Mouse (Mus musculus): Measurements from ENCODE around the gene Ercc4.

Ercc4 gene

DNA sequence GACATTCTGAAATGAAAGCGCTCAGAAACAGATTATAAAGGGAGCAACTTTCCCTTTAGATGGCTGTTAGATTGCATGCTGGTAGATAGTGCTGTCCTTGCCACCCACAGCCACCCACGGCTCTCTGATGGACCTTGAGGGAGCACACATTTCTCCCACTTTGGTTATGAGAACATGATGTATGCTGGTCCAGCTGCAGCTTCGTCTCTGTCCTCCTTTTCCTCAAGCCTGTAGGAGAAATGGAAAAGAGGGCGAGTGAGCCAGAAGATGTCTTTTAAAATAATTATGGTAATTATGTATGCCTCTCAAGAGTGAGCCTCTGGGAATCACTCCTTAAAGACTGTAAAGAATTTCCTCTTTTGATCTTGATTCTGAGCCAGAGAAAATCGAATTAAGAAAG lies 87.1 kb downstream of the Ercc4 start:
- no peak for DNase-seq (ENCODE audit: low read depth)

DNA sequence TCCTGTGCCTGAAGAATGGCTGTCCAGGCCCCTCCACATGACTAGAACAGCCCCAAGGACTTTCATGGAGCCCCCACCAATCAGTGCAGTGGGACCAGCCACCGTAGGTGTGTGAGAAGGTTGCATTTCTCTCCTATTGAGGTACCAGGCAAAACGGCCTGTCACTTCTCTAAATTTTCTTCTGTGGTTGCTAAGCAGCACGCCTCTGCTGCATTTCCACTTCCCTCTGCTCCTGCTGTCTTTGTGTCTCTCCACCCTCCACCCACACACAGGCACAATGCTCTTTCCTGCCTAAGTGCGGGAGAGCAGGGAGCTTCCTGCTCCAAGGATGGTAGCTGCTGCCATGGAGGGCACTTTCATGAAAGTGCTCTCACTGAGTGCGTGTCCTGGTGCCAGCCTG lies 87.8 kb downstream of the Ercc4 start:
- no peak for DNase-seq (ENCODE audit: low read depth)

DNA sequence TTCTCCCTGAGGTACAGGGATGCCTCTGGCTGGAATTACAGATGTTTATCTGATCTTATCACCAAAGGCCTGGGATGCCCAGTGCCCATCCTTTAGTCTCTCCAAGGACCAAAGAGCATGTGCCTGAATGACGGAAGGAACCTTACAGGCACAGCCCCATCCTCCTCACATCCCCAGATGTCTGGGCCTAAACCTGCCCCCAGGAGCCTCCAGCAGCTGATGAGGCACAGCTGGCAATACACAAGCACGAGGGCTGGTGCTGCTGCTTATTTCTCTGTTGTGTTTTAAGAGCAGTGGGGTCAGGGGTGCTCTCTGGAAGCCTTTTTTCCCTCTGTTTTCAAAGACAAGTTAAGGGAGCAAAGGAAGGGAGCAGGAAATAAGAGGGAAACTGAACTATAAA lies 89.7 kb downstream of the Ercc4 start:
- DNase-seq (ENCODE audit: low read depth): no peak
